Mouse (Mus musculus) G1E (cell line): ENCODE data around the gene Pigu. TPM values are rescaled to one million over a fixed set of nuclear protein-coding genes. Genes with fewer than 3 reads are reported as not detected.
A peak's percentile ranks its signal among the peaks of the same experiment; 100 is the strongest.

Experiments used
- ATAC-seq: 2 replicates; pipeline ENCODE4 v1.8.0; 2016; ENCODE audit warnings: mild to moderate bottlenecking; ENCODE audit not compliant: insufficient number of reproducible peaks, poor library complexity, low FRiP score, severe bottlenecking; ENCODE audit errors: extremely low read depth
- DNase-seq: peaks from one replicate; pipeline ENCODE4 v3.0.0; 2012; ENCODE audit warnings: low spot score
- H3K27me3 ChIP-seq: 2 replicates; pipeline ENCODE4 v1.6.1; 2012; ENCODE audit warnings: mild to moderate bottlenecking, low read length, inconsistent platforms; ENCODE audit not compliant: insufficient read depth
- H3K36me3 ChIP-seq: replicated peaks from 2 replicates; pipeline ENCODE3; 2012; ENCODE audit warnings: mild to moderate bottlenecking, inconsistent platforms
- H3K4me1 ChIP-seq: 2 replicates; pipeline ENCODE4 v1.6.1; 2012; ENCODE audit warnings: low read depth, low read length, inconsistent platforms, mixed read lengths; ENCODE audit not compliant: insufficient read depth
- H3K4me3 ChIP-seq: 2 replicates; pipeline ENCODE4 v1.5.1; 2012; ENCODE audit warnings: low read depth, mild to moderate bottlenecking, inconsistent platforms, low read length, moderate library complexity, mixed read lengths
- H3K9me3 ChIP-seq: replicated peaks from 2 replicates; pipeline ENCODE4 v1.6.1; 2012; ENCODE audit warnings: inconsistent platforms
- CTCF ChIP-seq: IDR thresholded peaks from 2 replicates; pipeline ENCODE4 v1.5.1; 2012; ENCODE audit warnings: low read depth, low read length, inconsistent platforms, mixed read lengths
- GATA1 ChIP-seq: IDR thresholded peaks from 2 replicates; pipeline ENCODE4 v1.6.1; 2012; ENCODE audit warnings: borderline replicate concordance, low read length, inconsistent platforms, mixed read lengths
- GATA2 ChIP-seq: IDR thresholded peaks from 2 replicates; pipeline ENCODE4 v1.6.1; 2012; ENCODE audit warnings: low read depth, low read length, inconsistent platforms, borderline replicate concordance
- POLR2AphosphoS5 ChIP-seq: IDR thresholded peaks from 2 replicates; pipeline ENCODE4 v1.6.1; 2012; ENCODE audit warnings: low read depth, low read length, inconsistent platforms; ENCODE audit not compliant: insufficient replicate concordance
- TAL1 ChIP-seq: conservative IDR thresholded peaks from 2 replicates; pipeline ENCODE4 v1.6.1; 2012; ENCODE audit warnings: low read depth, low read length, inconsistent platforms, mixed read lengths
- polyA plus RNA-seq: library from polyadenylated mRNA; stranded (reverse); fragments of >175 nt; gene quantifications from 2 replicates; pipeline ENCODE4 v1.2.3, GENCODE M21; 2012
- total RNA-seq, 2 experiments: library from RNA; stranded (forward) in 1 of 2; stranded (reverse) in 1 of 2; fragments of 200-1000 nt in 1 of 2; fragments of >200 nt in 1 of 2; fragmentation: Nextera tagmentation in 1 of 2; gene quantifications; 2 replicates each; pipeline ENCODE4 v1.2.3; 2014 to 2017

The Pigu gene
- total and polyA plus RNA-seq, 3 experiments = 13.0 to 43.3 (median 28.5) TPM

DNA sequence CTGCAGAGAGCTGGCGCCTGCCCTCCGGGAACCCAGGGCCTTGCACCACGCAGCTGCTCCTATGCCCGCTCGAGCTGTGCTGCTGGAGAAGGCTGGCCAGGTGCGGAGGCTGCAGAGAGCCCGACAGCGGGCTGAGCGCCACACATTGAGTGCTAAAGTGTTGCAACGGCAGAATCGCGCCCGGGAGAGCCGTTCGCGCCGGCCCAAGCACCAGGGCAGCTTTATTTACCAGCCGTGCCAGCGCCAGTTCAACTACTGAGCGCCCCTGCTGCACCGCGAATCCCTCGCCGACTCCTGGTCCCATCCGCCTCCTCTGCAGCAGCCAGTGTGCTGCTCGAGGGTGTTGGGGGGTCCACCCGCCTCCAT lies 29.3 kb upstream of the Pigu start:
- Histone ChIP-seq H3K4me1 (peaks cover 13% of the 10 kb centered on the region), H3K36me3 (peaks cover 41% of the 10 kb centered on the region), H3K9me3 (no peaks in the 10 kb centered on the region), H3K4me3 (no peak overlapping the region), H3K27me3 (no peaks in the 10 kb centered on the region; the same call in 1 of the 2 replicates)
- ATAC-seq (no peak), DNase-seq (no peak)
- TF ChIP-seq CTCF (no peak), GATA2 (no peak), TAL1 (no peak), POLR2AphosphoS5 (no peak), GATA1 (no peak)

DNA sequence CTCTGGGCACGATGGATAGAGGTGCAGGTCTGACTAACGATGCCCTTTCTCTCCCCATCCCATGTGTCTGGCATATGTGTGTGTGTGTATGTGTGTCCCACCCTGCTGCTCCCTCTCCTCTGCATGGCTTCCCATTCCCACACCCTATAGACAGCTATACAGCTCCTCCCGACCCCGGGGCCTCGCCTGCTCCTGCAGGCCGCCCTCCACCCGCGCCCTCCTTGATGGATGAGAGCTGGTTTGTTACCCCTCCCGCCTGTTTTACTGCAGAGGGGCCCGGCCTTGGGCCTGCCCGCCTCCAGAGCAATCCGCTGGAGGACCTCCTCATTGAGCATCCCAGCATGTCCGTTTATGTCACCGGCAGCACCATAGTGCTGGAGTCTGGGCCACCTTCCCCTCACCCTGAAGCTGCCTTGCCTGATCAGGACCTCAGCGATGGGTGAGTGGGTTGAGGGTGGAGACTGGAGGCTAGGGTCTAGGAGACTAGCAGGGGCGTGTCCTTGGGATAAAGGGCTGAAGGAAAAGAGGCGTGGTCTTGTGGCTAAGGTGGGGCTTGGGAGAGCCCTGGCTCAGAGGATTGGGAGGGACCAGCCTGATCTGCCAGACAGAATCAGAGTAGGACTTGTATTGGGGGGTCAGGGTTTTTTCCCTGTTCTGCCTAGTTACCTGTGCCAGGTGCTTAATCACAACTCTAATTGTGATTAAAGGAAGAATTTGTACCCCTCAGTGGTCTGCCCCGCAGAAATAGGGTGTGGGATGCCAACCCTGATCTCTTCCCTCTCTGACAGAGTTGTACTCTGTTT lies 28.7 kb upstream of the Pigu start:
- no peaks in the 10 kb centered on the region for H3K9me3 ChIP-seq
- H3K27me3 ChIP-seq = peaks cover under 1% of the 10 kb centered on the region
- peaks cover 17% of the 10 kb centered on the region for H3K4me1 ChIP-seq
- no peak for TF ChIP-seq GATA2
- TF ChIP-seq TAL1 = no peak
- TF ChIP-seq POLR2AphosphoS5 = no peak
- no peak for TF ChIP-seq GATA1
- H3K4me3 ChIP-seq = no peak overlapping the region
- H3K36me3 ChIP-seq = peaks cover 35% of the 10 kb centered on the region
- DNase-seq (no peak), ATAC-seq (no peak)

DNA sequence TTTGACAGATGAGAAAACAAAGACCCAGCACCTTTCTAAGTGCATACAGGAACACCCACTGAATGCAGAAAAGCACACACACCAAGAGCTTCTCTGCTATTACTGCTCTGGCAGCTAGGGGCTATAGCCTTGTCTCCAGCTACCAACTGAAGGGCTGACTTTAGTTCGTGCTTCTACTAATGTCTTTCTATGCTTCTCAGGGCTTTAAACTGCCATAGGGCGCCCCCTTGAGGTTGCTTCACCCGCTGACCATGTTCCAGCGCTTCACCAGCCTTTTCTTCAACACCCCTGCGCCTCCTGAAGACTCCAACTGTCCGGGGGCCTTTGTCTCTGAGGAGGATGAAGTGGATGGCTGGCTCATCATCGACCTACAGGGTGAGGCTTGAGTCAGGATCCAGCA lies 27.9 kb upstream of the Pigu start:
- TF ChIP-seq GATA1 = no peak
- TF ChIP-seq CTCF = peak; percentile 60
- Histone ChIP-seq H3K36me3 (peaks cover 29% of the 10 kb centered on the region), H3K4me1 (peaks cover 21% of the 10 kb centered on the region), H3K4me3 (no peak overlapping the region), H3K9me3 (no peaks in the 10 kb centered on the region), H3K27me3 (peaks cover 9% of the 10 kb centered on the region)
- DNase-seq = peak; percentile 60
- no peak for ATAC-seq

DNA sequence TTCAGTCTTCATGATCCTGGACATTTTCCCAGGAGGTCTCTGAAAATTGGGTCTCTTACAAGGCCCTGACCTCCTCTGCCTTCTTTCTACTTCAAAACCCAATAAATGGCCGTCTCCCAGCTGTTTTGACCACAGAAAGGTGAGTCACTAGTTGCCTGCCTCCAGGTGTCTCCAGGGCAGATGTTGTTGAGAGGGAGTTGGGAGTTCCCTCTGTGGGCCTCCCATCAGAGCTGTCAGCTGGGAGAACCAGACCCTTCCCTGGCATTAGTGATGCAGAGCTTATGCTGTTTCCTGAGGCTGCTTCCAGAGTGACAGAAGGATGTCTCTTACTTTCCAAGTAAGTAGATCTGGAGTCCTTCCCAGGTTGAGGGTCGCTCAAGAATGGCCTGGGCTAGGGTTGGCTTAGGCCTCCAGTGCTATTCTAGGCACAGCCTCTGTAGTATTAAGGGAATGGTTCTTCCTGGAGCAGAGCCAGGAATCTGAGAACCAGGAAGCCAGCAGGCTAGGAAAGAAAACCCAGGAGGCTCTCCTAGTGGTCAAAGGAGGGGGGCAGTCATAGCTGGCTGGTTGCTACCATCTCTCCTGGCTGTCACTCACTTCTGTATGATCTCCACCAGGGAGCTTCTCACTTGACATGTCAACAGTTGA lies 25.7 kb upstream of the Pigu start:
- DNase-seq (no peak), ATAC-seq (no peak)
- Histone ChIP-seq H3K36me3 (peaks cover 13% of the 10 kb centered on the region), H3K4me1 (peaks cover 21% of the 10 kb centered on the region), H3K4me3 (no peak overlapping the region), H3K27me3 (peaks cover 19% of the 10 kb centered on the region), H3K9me3 (no peaks in the 10 kb centered on the region)
- TF ChIP-seq GATA1 (no peak), CTCF (no peak), POLR2AphosphoS5 (no peak), GATA2 (no peak), TAL1 (no peak)

DNA sequence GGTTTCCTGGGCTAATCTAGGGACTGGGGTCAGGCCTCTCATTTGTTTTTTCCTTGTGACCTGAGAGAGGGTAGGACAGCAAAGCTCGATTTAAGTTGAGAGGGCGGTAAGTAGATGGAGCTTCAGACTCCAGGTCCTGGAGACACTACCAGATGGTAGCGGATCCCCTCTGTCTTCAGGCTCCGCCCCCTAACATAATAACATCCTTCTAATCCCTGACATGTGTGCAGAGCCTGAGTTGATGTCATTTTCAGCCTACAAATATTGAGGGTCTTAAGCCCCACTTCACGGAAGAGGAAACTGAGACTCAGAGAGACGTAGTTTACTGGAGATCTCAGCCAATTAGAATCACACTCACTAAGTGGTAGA lies 25.1 kb upstream of the Pigu start:
- Histone ChIP-seq H3K4me1 (peaks cover 21% of the 10 kb centered on the region), H3K36me3 (peaks cover 8% of the 10 kb centered on the region), H3K4me3 (peak overlapping the region; percentile 79), H3K9me3 (no peaks in the 10 kb centered on the region), H3K27me3 (peaks cover 19% of the 10 kb centered on the region)
- no peak for TF ChIP-seq GATA1
- no peak for TF ChIP-seq CTCF
- TF ChIP-seq GATA2 = no peak
- no peak for TF ChIP-seq POLR2AphosphoS5
- no peak for TF ChIP-seq TAL1
- no peak; the same call in 1 of the 2 replicates for ATAC-seq
- DNase-seq = no peak

GRCm38 (mm10) chr2:155381643-155382331 lies 24.6 kb upstream of the Pigu start:
- DNase-seq (peak; percentile 94), ATAC-seq (peak; percentile 90)
- Histone ChIP-seq H3K9me3 (no peaks in the 10 kb centered on the region), H3K36me3 (peaks cover 4% of the 10 kb centered on the region), H3K4me1 (peaks cover 21% of the 10 kb centered on the region), H3K4me3 (peak overlapping the region; percentile 79), H3K27me3 (peaks cover 22% of the 10 kb centered on the region)
- no peak for TF ChIP-seq POLR2AphosphoS5
- TF ChIP-seq TAL1 = no peak
- TF ChIP-seq CTCF = no peak
- no peak for TF ChIP-seq GATA2
- no peak for TF ChIP-seq GATA1
